Mouse (Mus musculus): ENCODE measurements around the gene Uck2.

Uck2 gene

GRCm38 (mm10) chr1:167249252-167249651 is 35.9 kb downstream of the Uck2 start:
- no peak for TF ChIP-seq GATA4 (IDR thresholded peaks at IDR 0.05; ENCODE audit: insufficient replicate concordance, low read length)

- no peak for TF ChIP-seq GATA4 (IDR thresholded peaks at IDR 0.05; ENCODE audit: insufficient replicate concordance, low read length)
These were observed 37.2 kb downstream of the Uck2 start for GRCm38 (mm10) chr1:167247886-167248285.

- no peak for TF ChIP-seq GATA4 (IDR thresholded peaks at IDR 0.05; ENCODE audit: insufficient replicate concordance, low read length)
These were observed 38.1 kb downstream of the Uck2 start for GRCm38 (mm10) chr1:167246976-167247375.

- TF ChIP-seq GATA4 (IDR thresholded peaks at IDR 0.05; ENCODE audit: insufficient replicate concordance, low read length), result no peak
These were observed 38.8 kb downstream of the Uck2 start for GRCm38 (mm10) chr1:167246275-167246674.

GRCm38 (mm10) chr1:167245180-167245641 is 39.9 kb downstream of the Uck2 start:
- no peak for TF ChIP-seq GATA4 (IDR thresholded peaks at IDR 0.05; ENCODE audit: insufficient replicate concordance, low read length)

GRCm38 (mm10) chr1:167242191-167242681 is 42.9 kb downstream of the Uck2 start:
- TF ChIP-seq GATA4 (IDR thresholded peaks at IDR 0.05; ENCODE audit: insufficient replicate concordance, low read length), result no peak

GRCm38 (mm10) chr1:167241487-167241886 is 43.6 kb downstream of the Uck2 start:
- no peak for TF ChIP-seq GATA4 (IDR thresholded peaks at IDR 0.05; ENCODE audit: insufficient replicate concordance, low read length)

GRCm38 (mm10) chr1:167240361-167240760 is 44.8 kb downstream of the Uck2 start:
- TF ChIP-seq GATA4 (IDR thresholded peaks at IDR 0.05; ENCODE audit: insufficient replicate concordance, low read length), result no peak

- no peak for TF ChIP-seq GATA4 (IDR thresholded peaks at IDR 0.05; ENCODE audit: insufficient replicate concordance, low read length)
These were observed 45.2 kb downstream of the Uck2 start for GRCm38 (mm10) chr1:167239916-167240315.

GRCm38 (mm10) chr1:167237798-167238197 is 47.3 kb downstream of the Uck2 start:
- no peak for TF ChIP-seq GATA4 (IDR thresholded peaks at IDR 0.05; ENCODE audit: insufficient replicate concordance, low read length)

- TF ChIP-seq GATA4 (IDR thresholded peaks at IDR 0.05; ENCODE audit: insufficient replicate concordance, low read length), result no peak
These were observed 48.3 kb downstream of the Uck2 start for GRCm38 (mm10) chr1:167236790-167237189.

- TF ChIP-seq GATA4 (IDR thresholded peaks at IDR 0.05; ENCODE audit: insufficient replicate concordance, low read length), result no peak
These were observed 50.8 kb downstream of the Uck2 start for GRCm38 (mm10) chr1:167234344-167234743.

GRCm38 (mm10) chr1:167232918-167233317 is 52.2 kb downstream of the Uck2 start:
- TF ChIP-seq GATA4 (IDR thresholded peaks at IDR 0.05; ENCODE audit: insufficient replicate concordance, low read length), result no peak

- no peak for TF ChIP-seq GATA4 (IDR thresholded peaks at IDR 0.05; ENCODE audit: insufficient replicate concordance, low read length)
These were observed 53.4 kb downstream of the Uck2 start for GRCm38 (mm10) chr1:167231612-167232283.

- TF ChIP-seq GATA4 (IDR thresholded peaks at IDR 0.05; ENCODE audit: insufficient replicate concordance, low read length), result no peak
These were observed 54.0 kb downstream of the Uck2 start for GRCm38 (mm10) chr1:167230930-167231611.

GRCm38 (mm10) chr1:167222382-167223010 is 62.6 kb downstream of the Uck2 start:
- TF ChIP-seq GATA4 (IDR thresholded peaks at IDR 0.05; ENCODE audit: insufficient replicate concordance, low read length), result no peak
